Mouse (Mus musculus) retina, postnatal 1 day (tissue): ENCODE results near the gene Zfp36.

Experiments
- DNase-seq: peaks from one replicate; pipeline ENCODE4 v3.0.0-alpha.2; 2012

The Zfp36 gene

DNA sequence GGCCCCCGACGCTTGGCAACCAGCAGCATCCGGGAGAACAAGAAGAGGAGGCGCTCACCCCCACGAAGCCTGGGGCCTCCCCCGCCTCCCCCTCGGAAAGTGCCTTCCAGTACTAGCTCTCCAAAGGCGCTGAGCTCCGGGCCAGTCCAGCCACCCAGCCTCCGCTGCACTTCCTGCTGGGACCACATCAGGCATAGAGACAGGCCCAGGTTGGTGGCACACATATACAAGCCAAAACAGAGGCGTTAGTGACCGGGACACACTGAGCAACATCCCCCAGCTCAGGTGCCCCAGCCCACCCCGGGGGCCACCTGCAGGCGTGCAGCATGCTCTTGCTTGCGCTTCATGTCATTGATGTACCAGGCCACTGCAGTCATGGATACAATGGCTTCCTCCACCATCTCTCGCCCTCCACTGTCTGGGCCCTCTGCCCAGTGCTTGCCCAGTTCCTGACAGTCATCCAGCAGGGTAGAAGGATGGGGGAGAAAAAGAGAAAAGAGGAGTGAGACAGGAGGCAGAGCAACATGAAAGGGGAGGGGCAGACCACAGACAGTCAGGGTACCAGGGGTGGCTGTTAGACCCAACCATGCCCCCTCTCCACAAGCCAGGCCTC, 12.3 kb downstream of the Zfp36 start:
- no peak for DNase-seq

GRCm38 (mm10) chr7:28362441-28363060, 17.5 kb downstream of the Zfp36 start:
- no peak for DNase-seq

- DNase-seq: no peak
Observed at GRCm38 (mm10) chr7:28361647-28362341, 18.3 kb downstream of the Zfp36 start.

DNA sequence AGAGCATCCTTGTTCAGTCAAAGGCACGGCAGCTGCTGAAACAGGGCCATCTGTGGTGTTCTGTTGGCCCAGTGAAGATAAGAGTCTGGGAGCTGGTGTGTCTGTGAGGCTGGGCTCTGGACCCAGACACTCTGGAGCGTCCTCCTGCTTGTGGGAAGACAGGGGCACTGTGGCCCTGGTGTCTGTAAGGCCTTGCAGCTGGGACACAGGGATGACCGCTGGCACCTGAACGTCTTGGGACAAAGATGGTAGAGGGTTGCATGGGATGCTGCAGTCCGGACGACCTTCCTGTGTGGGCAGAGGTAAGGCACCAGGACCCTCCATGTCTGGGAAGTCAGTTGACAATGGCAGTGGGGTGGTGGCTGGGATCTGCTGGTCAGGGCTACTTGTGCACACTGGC, 19.8 kb downstream of the Zfp36 start:
- DNase-seq: no peak

DNA sequence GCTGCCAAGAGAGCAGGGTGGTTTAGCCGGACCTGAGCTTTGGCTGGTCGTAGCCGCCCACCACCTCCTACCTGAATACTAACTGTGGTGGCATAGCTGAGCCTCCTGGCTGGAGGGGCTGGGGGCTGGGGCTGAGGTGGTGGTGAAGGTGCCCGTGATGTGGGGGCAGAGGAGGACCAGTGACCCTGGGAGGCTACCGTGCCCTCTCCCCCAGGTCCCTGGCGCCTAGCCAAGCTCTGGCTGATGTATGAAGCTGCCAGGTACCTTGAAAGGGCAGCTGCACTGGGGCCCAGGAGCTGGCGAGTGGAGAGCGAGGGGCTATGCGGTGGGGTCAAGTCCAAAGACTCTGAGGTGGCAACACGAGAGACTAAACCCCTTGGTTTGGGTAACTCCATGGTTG, 20.2 kb downstream of the Zfp36 start:
- DNase-seq: no peak

GRCm38 (mm10) chr7:28358431-28358830, 21.6 kb downstream of the Zfp36 start:
- no peak for DNase-seq

GRCm38 (mm10) chr7:28357984-28358383, 22.1 kb downstream of the Zfp36 start:
- peak; percentile 59 for DNase-seq

GRCm38 (mm10) chr7:28356981-28357380, 23.1 kb downstream of the Zfp36 start:
- DNase-seq: no peak

GRCm38 (mm10) chr7:28355221-28355620, 24.8 kb downstream of the Zfp36 start:
- DNase-seq: no peak

DNA sequence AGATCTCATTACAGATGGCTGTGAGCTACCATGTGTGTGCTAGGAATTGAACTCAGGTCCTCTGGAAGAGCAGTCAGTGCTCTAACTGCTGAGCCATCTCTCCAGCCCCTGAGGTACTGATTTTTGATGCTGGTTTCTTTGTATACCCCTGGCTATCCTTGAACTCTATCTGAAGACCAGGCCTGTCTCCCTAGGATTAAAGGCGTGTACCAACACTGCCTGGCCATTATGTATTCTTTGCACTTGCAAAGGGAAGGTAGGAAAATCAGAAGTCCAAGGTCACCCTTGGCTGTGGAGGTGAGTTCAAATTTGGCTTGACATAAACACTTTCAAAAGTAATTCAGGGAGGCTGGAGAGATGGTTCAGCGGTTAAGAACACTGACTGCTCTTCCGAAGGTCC, 25.5 kb downstream of the Zfp36 start:
- DNase-seq: no peak

DNA sequence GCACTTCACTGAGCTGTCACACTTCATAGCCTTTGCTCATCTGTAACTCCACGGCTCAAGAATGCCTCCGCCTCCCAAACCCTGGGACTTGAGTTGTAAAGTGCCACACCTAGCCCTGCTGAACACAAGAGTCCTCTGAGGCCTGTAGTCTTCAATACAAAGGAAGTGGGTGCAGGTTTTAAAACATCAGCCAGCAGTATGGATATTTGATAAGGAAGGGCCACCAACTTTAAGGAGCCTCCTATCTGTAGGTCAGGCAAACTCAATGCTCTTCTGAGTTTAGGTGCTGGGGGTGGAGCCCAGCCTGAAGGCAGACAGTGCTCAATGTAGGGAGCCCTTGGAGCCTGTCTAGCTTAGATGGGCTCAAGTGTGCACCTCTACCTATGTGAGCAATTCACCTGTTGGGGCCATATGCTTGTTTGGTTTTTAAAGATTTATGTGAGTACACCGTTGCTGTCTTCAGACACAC, 25.9 kb downstream of the Zfp36 start:
- DNase-seq: no peak

- DNase-seq: no peak
Observed at GRCm38 (mm10) chr7:28353267-28353666, 26.8 kb downstream of the Zfp36 start.

- DNase-seq: no peak
Observed at GRCm38 (mm10) chr7:28351676-28352191, 28.3 kb downstream of the Zfp36 start.

- peak; percentile 99 for DNase-seq
Observed at GRCm38 (mm10) chr7:28350155-28350883, 29.7 kb downstream of the Zfp36 start, which contains the start of gene Rps16. Rps16 (plus strand) TSS chr7:28350652.

DNA sequence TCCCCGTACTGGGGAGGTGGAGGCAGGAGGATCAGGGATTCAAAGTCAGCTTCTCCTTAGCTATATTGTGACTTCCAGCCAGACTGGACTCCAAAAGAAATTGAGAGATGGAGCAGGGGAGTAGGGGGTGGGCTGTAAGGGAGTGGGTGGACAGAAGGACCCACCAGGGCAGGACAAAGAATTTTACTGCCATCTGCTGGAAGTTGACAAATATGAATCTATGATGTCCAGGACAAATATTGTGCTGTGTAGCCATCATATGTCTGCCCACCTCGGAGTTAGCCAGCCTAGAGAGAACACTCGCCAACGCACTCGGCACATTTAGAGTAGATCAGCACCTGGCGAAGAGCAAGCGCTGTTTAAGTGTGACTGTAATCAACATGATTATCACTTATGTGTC, 31.5 kb downstream of the Zfp36 start:
- DNase-seq: peak; percentile 66

DNA sequence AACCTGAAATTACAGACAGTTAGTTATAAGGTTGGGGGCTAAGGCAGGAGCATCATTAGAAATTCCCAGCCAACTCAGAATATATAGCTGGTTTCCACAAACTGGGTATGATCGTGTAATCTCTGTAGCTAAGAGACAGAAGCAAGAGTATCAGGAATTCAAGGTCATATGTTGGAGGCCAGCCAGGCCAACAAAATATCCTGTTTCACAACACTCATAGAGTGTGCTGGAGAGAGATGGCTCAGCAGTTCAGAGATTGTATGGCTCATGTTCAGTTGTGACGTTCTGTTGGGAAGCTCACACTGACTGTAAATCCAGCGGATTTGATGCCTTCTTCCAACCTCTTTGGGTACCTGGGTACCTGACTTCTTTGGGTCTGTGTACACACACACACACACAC, 32.3 kb downstream of the Zfp36 start:
- no peak for DNase-seq

GRCm38 (mm10) chr7:28344637-28345036, 35.4 kb downstream of the Zfp36 start:
- peak; percentile 80 for DNase-seq

DNA sequence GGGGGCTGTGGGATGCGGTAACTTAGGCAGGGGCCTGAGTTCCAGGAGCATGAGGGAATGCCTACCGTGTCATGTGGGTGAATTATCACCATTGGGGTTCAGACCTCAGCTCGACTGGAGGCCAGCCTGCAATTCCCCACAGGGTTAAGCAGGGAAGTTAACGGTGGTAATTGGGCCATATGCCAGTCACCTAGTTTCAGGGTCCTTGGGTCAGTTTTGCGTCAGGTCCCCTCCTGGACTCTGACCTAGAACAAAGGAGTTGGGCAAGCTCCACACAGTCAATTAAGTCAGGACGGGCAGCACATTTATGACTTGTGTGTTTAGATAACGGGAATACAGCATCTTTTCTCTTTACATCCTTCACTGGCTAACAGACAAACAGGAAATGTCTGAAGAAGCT, 38.7 kb downstream of the Zfp36 start:
- no peak for DNase-seq

GRCm38 (mm10) chr7:28339213-28339917, 40.7 kb downstream of the Zfp36 start:
- DNase-seq: peak; percentile 71

DNA sequence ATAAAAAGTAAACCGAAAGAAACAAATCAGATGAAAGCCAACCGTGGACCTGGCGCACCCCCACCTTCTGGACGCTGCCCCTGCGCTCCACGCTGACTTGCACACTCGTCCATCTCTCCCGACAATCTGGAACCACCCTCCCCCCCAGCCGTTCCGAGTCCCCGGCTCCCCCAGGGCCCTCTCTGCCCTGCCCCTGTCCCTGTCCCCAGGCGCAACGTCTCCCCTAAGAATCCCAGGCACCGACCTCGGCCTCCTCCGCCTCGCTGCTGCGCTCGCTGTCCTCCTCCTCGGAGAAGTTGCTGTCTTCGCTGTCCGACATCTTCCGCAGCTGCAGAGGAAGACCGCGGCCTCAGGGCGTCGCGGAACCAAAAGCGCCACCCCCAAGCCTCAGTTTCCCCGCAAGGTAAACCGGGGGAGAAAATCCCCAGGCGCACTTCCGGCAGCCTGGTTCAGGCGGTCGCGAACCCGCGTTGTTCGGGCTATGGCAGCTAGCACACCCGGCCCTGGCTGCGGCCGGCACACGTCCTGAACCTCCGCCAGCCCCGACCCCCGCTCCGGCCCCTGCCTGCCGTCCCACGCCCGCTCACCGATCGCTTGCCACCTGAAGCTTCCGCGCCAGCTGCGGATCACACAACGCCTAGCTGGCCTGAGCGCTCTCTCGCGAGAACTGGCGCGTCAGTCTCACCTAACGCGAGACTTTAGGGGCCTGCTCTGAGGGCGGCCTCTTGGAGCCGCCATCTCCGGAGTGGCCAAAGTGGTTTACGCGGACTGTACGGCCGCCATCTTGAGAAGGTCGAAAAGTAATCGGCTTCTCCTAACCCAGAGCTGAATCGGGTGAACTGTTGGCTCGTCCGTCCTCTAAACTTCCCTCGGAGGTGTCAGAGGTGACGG, 41.7 kb downstream of the Zfp36 start, which contains the start of gene Supt5:
Gene Supt5 (minus strand): TSS at position 639 of the 891 bp plus-strand sequence.
- DNase-seq: peak; percentile 99

- no peak for DNase-seq
Observed at GRCm38 (mm10) chr7:28335471-28335870, 44.6 kb downstream of the Zfp36 start.
